Mouse (Mus musculus): ENCODE data around the gene Cd2.

DNA sequence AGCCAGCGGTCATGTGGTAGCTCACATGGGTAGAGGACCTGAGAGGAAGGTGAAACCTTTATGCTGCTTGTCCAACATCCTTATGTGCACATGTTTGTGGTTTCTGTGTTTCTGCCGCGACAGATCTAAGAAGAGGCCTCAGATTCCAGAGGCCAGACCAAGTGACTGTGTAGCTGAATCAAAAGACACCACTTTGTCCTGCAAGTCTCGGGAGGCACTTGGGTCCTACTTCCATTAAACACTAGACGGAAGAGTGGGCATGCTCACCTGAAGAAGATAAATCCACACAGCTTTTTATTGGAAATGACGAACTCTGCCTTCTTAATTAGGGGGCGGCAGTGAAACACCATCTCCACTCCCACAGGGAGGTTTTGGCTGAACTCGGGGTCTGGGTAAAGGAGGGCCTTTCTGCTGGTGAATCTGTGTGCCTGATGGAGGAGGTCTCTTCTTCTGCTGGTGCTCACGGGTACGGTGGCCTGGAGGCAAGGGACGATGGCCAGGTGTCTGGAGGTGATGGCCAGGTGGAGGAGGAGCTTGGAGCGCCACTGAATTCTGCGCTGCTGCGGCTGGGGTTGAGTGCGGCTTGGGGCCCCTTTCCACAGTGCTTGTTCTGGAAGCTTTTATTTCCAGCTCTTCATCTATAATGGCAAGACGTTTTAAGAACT, 12.0 kb downstream of the Cd2 start:
- TF ChIP-seq CTCF (IDR thresholded peaks at IDR 0.05; ENCODE audit: low read depth): no peak
- no peak for TF ChIP-seq EP300 (IDR thresholded peaks at IDR 0.05; ENCODE audit: low read depth)

Data from liver, postnatal 0 days (tissue).